10 mouse cellular contexts compared by ENCODE assay signal in genomic region chr10:80464381-80465035, GRCm38 (mm10). TPM values are rescaled to one million over a fixed set of nuclear protein-coding genes. Genes with fewer than 3 reads are reported as not detected.
A peak's percentile ranks its signal among the peaks of the same experiment; 100 is the strongest.
DNase-seq lines count a peak whose midpoint lies in the region; ATAC-seq and TF ChIP-seq lines count a peak whose summit lies in the region.
"Had no signal": no experiment of that assay in that cellular context is flagged by ENCODE, and none has a peak within 500 bp of the region (broad histone marks: within the 10 kb centered on the region; RNA-seq: fewer than 3 reads in every experiment).

No protein-coding gene starts in this region.

- no peak for TF ChIP-seq CTCF in Patski (IDR thresholded peaks at IDR 0.05)

- H3K4me1 ChIP-seq in embryonic facial prominence, embryonic 13.5 days: peaks cover 9% of the 10 kb centered on the region; the same call in 1 of the 2 replicates
- 0 out of 2 replicates have a peak, but pooled peaks cover 5% of the 10 kb centered on the region for H3K4me1 ChIP-seq in hindbrain, embryonic 15.5 days (replicated peaks)
- 0 out of 2 replicates have a peak, but pooled peaks cover 3% of the 10 kb centered on the region for H3K4me1 ChIP-seq in liver, embryonic 12.5 days

- H3K27me3 ChIP-seq in Patski: no peaks in the 10 kb centered on the region
- peaks cover 41% of the 10 kb centered on the region for H3K27me3 ChIP-seq in embryonic facial prominence, embryonic 13.5 days
- no peaks in the 10 kb centered on the region for H3K27me3 ChIP-seq in hindbrain, embryonic 15.5 days
- peaks cover 97% of the 10 kb centered on the region for H3K27me3 ChIP-seq in liver, embryonic 12.5 days (replicated peaks)

- WGBS in embryonic facial prominence, embryonic 13.5 days: 5% methylated on average over 19 of the region's 19 CpGs
- 4% methylated on average over 19 of the region's 19 CpGs for WGBS in hindbrain, embryonic 15.5 days
- 8% methylated on average over 19 of the region's 19 CpGs for WGBS in liver, embryonic 12.5 days (ENCODE audit: insufficient replicate concordance)

- H3K9me3 ChIP-seq in embryonic facial prominence, embryonic 13.5 days: no peaks in the 10 kb centered on the region
- no peaks in the 10 kb centered on the region for H3K9me3 ChIP-seq in hindbrain, embryonic 15.5 days
- H3K9me3 ChIP-seq in liver, embryonic 12.5 days (replicated peaks): no peaks in the 10 kb centered on the region
- H3K9me3 ChIP-seq: limb, embryonic 15.5 days had no signal

- H3K9ac ChIP-seq in embryonic facial prominence, embryonic 13.5 days: peak overlapping the region; percentile 49; the same call in 1 of the 2 replicates
- no peak overlapping the region for H3K9ac ChIP-seq in hindbrain, embryonic 15.5 days
- H3K9ac ChIP-seq in liver, embryonic 12.5 days: no peak overlapping the region
- H3K9ac ChIP-seq: limb, embryonic 15.5 days had no signal

- no peak for DNase-seq in Patski (ENCODE audit: low read depth, low spot score)
- peak; percentile 11 for DNase-seq in lung, postnatal 14 days
- DNase-seq in cerebellum, adult 9-10 months: no peak
- DNase-seq: right cerebral cortex, adult 18-20 months had no signal

- H3K4me3 ChIP-seq in embryonic facial prominence, embryonic 13.5 days: 0 out of 2 replicates have a peak overlapping the region, but pooled peaks have one; percentile 6
- no peak overlapping the region for H3K4me3 ChIP-seq in hindbrain, embryonic 15.5 days
- H3K4me3 ChIP-seq in liver, embryonic 12.5 days: no peak overlapping the region
- H3K4me3 ChIP-seq: limb, embryonic 15.5 days had no signal

- in situ Hi-C loops in Patski (cut with MboI; ENCODE audit: low pct_unique_long_range_greater_than_20kb): no loop called here

- peak overlapping the region; percentile 40 for H3K4me2 ChIP-seq in embryonic facial prominence, embryonic 13.5 days
- peak overlapping the region; percentile 30 for H3K4me2 ChIP-seq in hindbrain, embryonic 15.5 days
- H3K4me2 ChIP-seq in liver, embryonic 12.5 days: no peak overlapping the region
- H3K4me2 ChIP-seq: limb, embryonic 15.5 days had no signal

- H3K36me3 ChIP-seq in embryonic facial prominence, embryonic 13.5 days: no peaks in the 10 kb centered on the region
- no peaks in the 10 kb centered on the region for H3K36me3 ChIP-seq in hindbrain, embryonic 15.5 days
- no peaks in the 10 kb centered on the region for H3K36me3 ChIP-seq in liver, embryonic 12.5 days
- H3K36me3 ChIP-seq: limb, embryonic 15.5 days had no signal

- POLR2A ChIA-PET in Patski (lab: Charles Lee): interaction anchor here (1.0 to 2.9 kb wide), 2 partner anchors 12 kb away, joined by 3 to 8 read pairs; no protein-coding TSS in a partner anchor

- peak; percentile 40 for ATAC-seq in Patski
- no peak for ATAC-seq in embryonic facial prominence, embryonic 13.5 days (ENCODE audit: insufficient number of reproducible peaks, insufficient read depth, low FRiP score, low TSS enrichment, low read depth)
- ATAC-seq in hindbrain, embryonic 15.5 days (ENCODE audit: low FRiP score, low read depth): 0 out of 2 replicates have a peak, but pooled peaks have one; percentile 45
- no peak for ATAC-seq in granulocyte monocyte progenitor cell, adult 5-6 weeks (replicated peaks; ENCODE audit: poor library complexity, severe bottlenecking)
- ATAC-seq in frontal cortex, adult (ENCODE audit: low TSS enrichment): no peak
- no peak for ATAC-seq in liver, embryonic 12.5 days

- H3K27ac ChIP-seq in embryonic facial prominence, embryonic 13.5 days: no peak overlapping the region
- H3K27ac ChIP-seq in hindbrain, embryonic 15.5 days (replicated peaks): no peak overlapping the region
- no peak overlapping the region for H3K27ac ChIP-seq in liver, embryonic 12.5 days
- H3K27ac ChIP-seq: limb, embryonic 15.5 days had no signal

- CTCF ChIA-PET in Patski (lab: Charles Lee): interaction anchor here (0.7 to 1.1 kb wide), 2 partner anchors 22 to 42 kb away, joined by 3 read pairs; no protein-coding TSS in a partner anchor

RNA-seq across cellular contexts. Expression of gene Onecut3, which starts 30.1 kb away (rescaled TPM):
- not detected for polyA plus RNA-seq in Patski (2021)
- not detected in 2 replicates for polyA plus RNA-seq in embryonic facial prominence, embryonic 13.5 days (2015; fragmentation: Nextera tagmentation; extraction: Ambion mirVana)
- polyA plus RNA-seq in hindbrain, embryonic 15.5 days (2015; fragmentation: Nextera tagmentation; extraction: Ambion mirVana): 1.6 and 1.7 TPM in 2 replicates
- total RNA-seq in granulocyte monocyte progenitor cell, adult 5-6 weeks (2014; fragmentation: Nextera tagmentation): not detected in 2 replicates
- total RNA-seq in granulocyte monocyte progenitor cell, adult 5-6 weeks (2017): not detected in 2 replicates
- 0.29 and 0.33 TPM in 2 replicates for polyA plus RNA-seq in liver, embryonic 12.5 days (2016; fragmentation: Nextera tagmentation; extraction: Ambion mirVana)
- polyA plus RNA-seq: limb, embryonic 15.5 days had no signal

RNA-seq across cellular contexts. Expression of gene Tcf3, which starts 31.1 kb away (rescaled TPM):
- 96.9 TPM for polyA plus RNA-seq in Patski (2021)
- polyA plus RNA-seq in embryonic facial prominence, embryonic 13.5 days (2015; fragmentation: Nextera tagmentation; extraction: Ambion mirVana): 162 and 183 TPM in 2 replicates
- 52.5 and 54.7 TPM in 2 replicates for polyA plus RNA-seq in hindbrain, embryonic 15.5 days (2015; fragmentation: Nextera tagmentation; extraction: Ambion mirVana)
- 33.8 and 55.2 TPM in 2 replicates for total RNA-seq in granulocyte monocyte progenitor cell, adult 5-6 weeks (2014; fragmentation: Nextera tagmentation)
- 30.7 and 48.4 TPM in 2 replicates for total RNA-seq in granulocyte monocyte progenitor cell, adult 5-6 weeks (2017)
- 110 and 115 TPM in 2 replicates for polyA plus RNA-seq in liver, embryonic 12.5 days (2016; fragmentation: Nextera tagmentation; extraction: Ambion mirVana)

RNA-seq across cellular contexts. Expression of gene Uqcr11, which starts 57.9 kb away (rescaled TPM):
- 535 TPM for polyA plus RNA-seq in Patski (2021)
- 447 and 479 TPM in 2 replicates for polyA plus RNA-seq in embryonic facial prominence, embryonic 13.5 days (2015; fragmentation: Nextera tagmentation; extraction: Ambion mirVana)
- polyA plus RNA-seq in hindbrain, embryonic 15.5 days (2015; fragmentation: Nextera tagmentation; extraction: Ambion mirVana): 711 and 737 TPM in 2 replicates
- total RNA-seq in granulocyte monocyte progenitor cell, adult 5-6 weeks (2014; fragmentation: Nextera tagmentation): 382 and 438 TPM in 2 replicates
- total RNA-seq in granulocyte monocyte progenitor cell, adult 5-6 weeks (2017): 172 and 277 TPM in 2 replicates
- 594 and 628 TPM in 2 replicates for polyA plus RNA-seq in liver, embryonic 12.5 days (2016; fragmentation: Nextera tagmentation; extraction: Ambion mirVana)

Comparison
In these comparisons a context has a peak if more than half of its experiments do, and no peak if none do; other contexts are left out.
1. ATAC-seq: peak in Patski (single experiment) and hindbrain, embryonic 15.5 days (single experiment); none in embryonic facial prominence, embryonic 13.5 days (single experiment), granulocyte monocyte progenitor cell, adult 5-6 weeks (single experiment), frontal cortex, adult (single experiment) and liver, embryonic 12.5 days (single experiment).